Mouse (Mus musculus) brain, embryonic 14.5 days (tissue): ENCODE data around the gene Thbs1.

Experiments
- CTCF ChIP-seq: fragments of 200-500 bp; IDR thresholded peaks from 2 replicates; pipeline ENCODE4 v1.5.1; 2012; ENCODE audit warnings: inconsistent platforms, mild to moderate bottlenecking, moderate library complexity, borderline replicate concordance; ENCODE audit not compliant: insufficient read depth, insufficient read length; ENCODE audit errors: extremely low read depth
- POLR2A ChIP-seq: fragments of 200-500 bp; IDR thresholded peaks from 2 replicates; pipeline ENCODE4 v1.6.1; 2012; ENCODE audit warnings: mild to moderate bottlenecking, inconsistent platforms, borderline replicate concordance; ENCODE audit not compliant: poor library complexity, insufficient read depth, insufficient read length, severe bottlenecking; ENCODE audit errors: extremely low read depth

DNA sequence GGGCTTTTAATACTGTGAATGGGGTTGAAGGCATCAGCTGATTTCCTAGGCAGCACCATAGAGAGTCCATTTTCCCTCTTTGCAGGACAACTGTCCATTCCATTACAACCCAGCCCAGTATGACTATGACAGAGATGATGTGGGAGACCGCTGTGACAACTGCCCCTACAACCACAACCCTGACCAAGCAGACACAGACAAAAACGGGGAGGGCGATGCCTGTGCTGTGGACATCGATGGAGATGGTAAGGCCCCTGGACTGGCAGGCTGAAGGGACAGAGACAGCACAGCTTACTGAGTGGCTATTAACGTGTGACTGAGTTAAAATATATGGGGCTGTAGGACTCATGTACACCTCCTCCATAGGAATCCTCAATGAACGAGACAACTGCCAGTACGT lies 9.1 kb downstream of the Thbs1 start:
- TF ChIP-seq CTCF (no peak), POLR2A (no peak)
